Mouse (Mus musculus) kidney, adult 18-20 months (tissue): ENCODE measurements at regions not wholly inside any gene's neighbourhood (a gene's known extent, or its start where the extent isn't known, plus 50 kb on each side); places are given as distances from the start of the nearest gene placed in this dataset.

Experiments
- DNase-seq: peaks from one replicate; pipeline ENCODE4 v3.0.0; 2021

GRCm38 (mm10) chr9:47280146-47280545 lies 249.8 kb upstream of the Cadm1 start:
- DNase-seq, result no peak

- no peak for DNase-seq
Observed at GRCm38 (mm10) chr9:47280598-47280997, 249.4 kb upstream of the Cadm1 start.

GRCm38 (mm10) chr9:47283746-47284455 lies 246.1 kb upstream of the Cadm1 start:
- DNase-seq, result no peak

- DNase-seq, result no peak
Observed at GRCm38 (mm10) chr9:47286930-47287722, 242.8 kb upstream of the Cadm1 start.

GRCm38 (mm10) chr9:47288587-47289199 lies 241.3 kb upstream of the Cadm1 start:
- no peak for DNase-seq

GRCm38 (mm10) chr9:47300633-47301032 lies 229.3 kb upstream of the Cadm1 start:
- DNase-seq, result no peak

- DNase-seq, result no peak
Observed at GRCm38 (mm10) chr9:47307125-47307751, 222.7 kb upstream of the Cadm1 start.

- no peak for DNase-seq
Observed at GRCm38 (mm10) chr9:47307752-47308500, 222.0 kb upstream of the Cadm1 start.

- no peak for DNase-seq
Observed at GRCm38 (mm10) chr9:47313433-47313832, 216.5 kb upstream of the Cadm1 start.

GRCm38 (mm10) chr9:47314236-47314635 lies 215.7 kb upstream of the Cadm1 start:
- no peak for DNase-seq

- no peak for DNase-seq
Observed at GRCm38 (mm10) chr9:47320345-47320744, 209.6 kb upstream of the Cadm1 start.

GRCm38 (mm10) chr9:47321106-47321789 lies 208.7 kb upstream of the Cadm1 start:
- peak; percentile 23 for DNase-seq

GRCm38 (mm10) chr9:47322293-47322692 lies 207.7 kb upstream of the Cadm1 start:
- DNase-seq, result no peak

GRCm38 (mm10) chr9:47323051-47323450 lies 206.9 kb upstream of the Cadm1 start:
- no peak for DNase-seq

GRCm38 (mm10) chr9:47327575-47327974 lies 202.4 kb upstream of the Cadm1 start:
- no peak for DNase-seq

- peak; percentile 13 for DNase-seq
Observed at GRCm38 (mm10) chr9:47332929-47333328, 197.0 kb upstream of the Cadm1 start.

- no peak for DNase-seq
Observed at GRCm38 (mm10) chr9:47338221-47338620, 191.8 kb upstream of the Cadm1 start.

GRCm38 (mm10) chr9:47346527-47347111 lies 183.4 kb upstream of the Cadm1 start:
- no peak for DNase-seq

- DNase-seq, result no peak
Observed at GRCm38 (mm10) chr9:47350301-47350700, 179.7 kb upstream of the Cadm1 start.

GRCm38 (mm10) chr9:47351036-47351435 lies 178.9 kb upstream of the Cadm1 start:
- DNase-seq, result no peak

- no peak for DNase-seq
Observed at GRCm38 (mm10) chr9:47353017-47353416, 177.0 kb upstream of the Cadm1 start.

- no peak for DNase-seq
Observed at GRCm38 (mm10) chr9:47353972-47354371, 176.0 kb upstream of the Cadm1 start.
